Mouse (Mus musculus) layer of hippocampus, postnatal 14 days (tissue): ENCODE results near the gene Dnmt3a. TPM values are rescaled to one million over a fixed set of nuclear protein-coding genes. Genes with fewer than 3 reads are reported as not detected.

Experiments
- total RNA-seq, 2 experiments: library from RNA; stranded (reverse); gene quantifications; 2 replicates each; pipeline ENCODE4 v1.2.3; 2021

The Dnmt3a gene
- total RNA-seq, 2 experiments from 2014 or later, result 272 to 273 TPM

Other genes with a start within 250 kb of the Dnmt3a start
- 100 to 1,000 TPM in 1 of 2 experiments, 10 to 100 TPM in 1; 98.7 to 116 TPM for gene Dtnb, start 233.6 kb upstream of the Dnmt3a start, total RNA-seq
- gene Pomc, start 148.9 kb downstream of the Dnmt3a start, total RNA-seq, result 1 to 10 TPM; 2.1 to 2.6 TPM
- gene Efr3b, start 232.9 kb downstream of the Dnmt3a start, total RNA-seq, result 100 to 1,000 TPM; 108 to 115 TPM